Mouse (Mus musculus) E14TG2a.4 (cell line): ENCODE data around the gene Def8.
A peak's percentile ranks its signal among the peaks of the same experiment; 100 is the strongest.

Source experiments
- CTCF ChIP-seq: conservative IDR thresholded peaks from 2 replicates; pipeline ENCODE4 v1.5.1; 2014; ENCODE audit warnings: low read length
- NANOG ChIP-seq: IDR thresholded peaks from 2 replicates; pipeline ENCODE4 v1.6.1; 2014; ENCODE audit warnings: borderline replicate concordance, low read length, mixed read lengths
- POU5F1 ChIP-seq: IDR thresholded peaks from 2 replicates; pipeline ENCODE4 v1.6.1; 2014; ENCODE audit warnings: low read length, borderline replicate concordance

DNA sequence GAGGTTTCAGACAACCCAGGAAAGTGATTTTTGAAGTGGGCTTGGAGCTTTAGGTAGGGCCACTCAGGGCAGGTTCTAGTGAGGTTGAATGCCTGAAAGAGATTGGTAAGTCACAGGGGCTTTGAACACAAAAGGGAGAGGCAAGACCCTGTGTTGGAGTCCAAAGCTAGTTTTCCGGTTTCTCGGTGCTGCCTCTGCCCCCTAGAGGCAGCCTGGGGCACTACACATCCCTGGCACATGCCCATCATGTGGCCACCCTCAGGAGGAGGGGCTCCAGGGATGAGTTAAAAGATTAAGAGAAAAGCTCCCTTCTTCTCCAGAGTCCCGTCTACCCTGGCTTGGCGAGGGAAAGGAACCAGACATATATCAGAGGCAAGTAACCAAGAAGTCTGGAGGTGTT is 16.5 kb upstream of the Def8 start, which contains the start of gene Mc1r:
- peak; percentile 96 for TF ChIP-seq CTCF
- no peak for TF ChIP-seq POU5F1
- no peak for TF ChIP-seq NANOG
